Mouse (Mus musculus): ENCODE results near the gene Mrps22.
A peak's percentile ranks its signal among the peaks of the same experiment; 100 is the strongest.

Mrps22 gene

DNA sequence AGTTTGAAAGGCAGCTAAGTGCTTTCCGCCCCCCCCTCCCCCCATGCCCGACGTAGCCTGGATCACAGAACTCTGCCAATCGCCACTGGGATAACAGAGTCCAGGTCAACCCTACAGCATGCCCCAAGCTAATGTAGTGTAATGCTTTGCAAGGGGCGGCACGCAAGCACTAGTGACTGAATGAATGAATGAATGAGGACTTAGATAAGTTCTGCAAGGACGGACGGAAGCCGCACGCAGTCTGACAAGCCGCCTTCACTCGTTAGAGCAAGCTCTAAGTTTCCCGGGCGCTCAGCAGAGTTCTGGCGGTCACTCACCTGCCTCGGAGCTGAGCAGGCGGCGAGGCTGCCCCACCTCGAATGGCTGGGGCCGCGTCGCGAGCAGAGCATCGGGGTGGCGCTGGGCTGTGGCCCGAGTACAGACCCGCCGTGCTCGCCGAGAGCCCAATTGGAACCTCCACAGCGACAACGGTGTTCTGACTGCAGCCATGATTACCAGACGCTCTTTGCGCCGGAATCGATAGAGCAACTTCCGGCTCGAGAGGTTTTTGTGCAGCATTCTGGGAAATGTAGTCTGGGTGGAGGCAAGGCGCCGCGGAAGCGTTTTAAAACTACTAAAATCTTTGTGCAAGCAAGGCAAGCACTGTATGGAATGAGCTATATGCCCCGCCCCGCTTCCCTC is at the start of gene Mrps22:
Mrps22 (minus strand) TSS at position 505 of the 681 bp plus-strand sequence.
- peak; percentile 90 for DNase-seq (ENCODE audit: low read depth, low spot score)

DNA sequence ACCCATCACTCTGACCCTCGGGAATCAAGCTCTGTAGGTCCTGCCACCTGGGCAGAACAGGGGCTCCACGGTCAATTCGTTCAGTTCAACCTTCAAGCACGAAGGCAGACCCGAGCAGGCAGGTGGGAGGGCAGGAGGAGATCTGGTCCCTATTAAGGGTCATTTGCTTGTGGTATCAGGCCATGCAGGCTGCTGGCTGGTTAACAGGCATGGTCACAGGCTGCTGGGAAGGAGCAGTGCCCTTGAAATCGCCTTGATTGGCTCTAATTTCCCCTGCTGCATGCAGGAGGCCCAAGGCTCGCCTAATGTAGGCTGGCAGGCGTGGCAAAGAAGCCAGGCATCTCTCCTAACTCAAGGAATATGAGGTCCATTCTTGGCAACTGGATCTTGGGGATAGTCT is 49.1 kb upstream of the Mrps22 start:
- no peak for DNase-seq (ENCODE audit: low read depth, low spot score)

DNA sequence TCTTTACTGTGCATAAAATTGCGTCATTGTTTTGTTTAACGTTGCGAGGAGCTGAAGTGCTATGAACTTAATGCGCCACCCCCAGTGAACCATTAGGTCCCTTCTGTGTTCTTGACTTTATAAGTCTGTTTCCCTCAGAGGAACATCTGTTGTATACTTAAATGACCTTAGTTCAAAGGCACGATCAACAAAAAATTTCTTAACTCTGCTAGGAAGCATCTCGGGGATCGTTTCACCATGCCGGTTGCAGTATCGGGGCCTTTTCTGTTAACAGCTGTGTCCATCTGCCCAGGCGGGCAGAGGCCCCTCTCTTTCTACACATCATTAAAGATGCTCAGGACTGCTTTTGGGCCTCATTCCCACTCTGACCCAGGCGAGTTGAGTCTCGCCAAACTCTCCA is 46.0 kb upstream of the Mrps22 start:
- DNase-seq (ENCODE audit: low read depth, low spot score): no peak

DNA sequence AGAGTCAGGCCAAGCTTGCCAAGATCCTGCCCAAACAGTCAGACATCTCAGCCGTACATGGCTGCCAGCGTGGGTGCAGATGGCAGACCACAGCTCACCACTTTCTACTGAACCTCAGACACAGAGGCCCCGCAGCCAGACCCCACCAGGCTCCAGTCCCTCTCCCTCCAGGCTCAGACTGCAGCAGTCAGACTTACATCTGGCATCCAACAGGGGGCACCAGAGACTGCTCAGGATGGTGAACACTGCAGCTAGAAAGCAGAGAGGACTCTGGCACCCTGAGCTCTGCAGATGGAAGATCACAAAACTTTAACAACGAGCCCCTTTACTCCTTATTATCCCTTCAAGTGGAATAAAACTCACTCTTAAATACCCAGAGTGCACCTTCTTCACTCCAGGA is 44.3 kb upstream of the Mrps22 start:
- DNase-seq (ENCODE audit: low read depth, low spot score): peak; percentile 58

DNA sequence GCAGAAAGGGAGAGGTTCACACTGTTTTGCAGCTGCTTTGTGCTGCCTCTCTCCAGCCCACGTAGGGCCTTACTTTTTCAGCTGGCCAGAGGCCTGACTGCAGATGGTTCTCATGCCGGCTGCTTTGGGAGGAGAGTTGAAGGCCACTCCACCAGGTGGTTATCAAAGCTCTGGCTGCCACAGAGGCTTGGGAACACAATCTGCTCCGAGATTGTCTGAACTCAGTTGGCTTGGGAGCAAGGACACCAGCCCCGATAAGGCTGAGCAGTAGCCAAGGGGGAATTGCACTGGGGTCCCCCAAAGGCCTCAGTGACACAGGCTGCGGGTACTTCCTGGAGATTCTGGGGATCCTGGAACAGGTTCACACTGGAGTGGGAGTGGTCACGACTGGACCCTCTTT is 40.7 kb upstream of the Mrps22 start:
- DNase-seq (ENCODE audit: low read depth, low spot score): no peak

DNA sequence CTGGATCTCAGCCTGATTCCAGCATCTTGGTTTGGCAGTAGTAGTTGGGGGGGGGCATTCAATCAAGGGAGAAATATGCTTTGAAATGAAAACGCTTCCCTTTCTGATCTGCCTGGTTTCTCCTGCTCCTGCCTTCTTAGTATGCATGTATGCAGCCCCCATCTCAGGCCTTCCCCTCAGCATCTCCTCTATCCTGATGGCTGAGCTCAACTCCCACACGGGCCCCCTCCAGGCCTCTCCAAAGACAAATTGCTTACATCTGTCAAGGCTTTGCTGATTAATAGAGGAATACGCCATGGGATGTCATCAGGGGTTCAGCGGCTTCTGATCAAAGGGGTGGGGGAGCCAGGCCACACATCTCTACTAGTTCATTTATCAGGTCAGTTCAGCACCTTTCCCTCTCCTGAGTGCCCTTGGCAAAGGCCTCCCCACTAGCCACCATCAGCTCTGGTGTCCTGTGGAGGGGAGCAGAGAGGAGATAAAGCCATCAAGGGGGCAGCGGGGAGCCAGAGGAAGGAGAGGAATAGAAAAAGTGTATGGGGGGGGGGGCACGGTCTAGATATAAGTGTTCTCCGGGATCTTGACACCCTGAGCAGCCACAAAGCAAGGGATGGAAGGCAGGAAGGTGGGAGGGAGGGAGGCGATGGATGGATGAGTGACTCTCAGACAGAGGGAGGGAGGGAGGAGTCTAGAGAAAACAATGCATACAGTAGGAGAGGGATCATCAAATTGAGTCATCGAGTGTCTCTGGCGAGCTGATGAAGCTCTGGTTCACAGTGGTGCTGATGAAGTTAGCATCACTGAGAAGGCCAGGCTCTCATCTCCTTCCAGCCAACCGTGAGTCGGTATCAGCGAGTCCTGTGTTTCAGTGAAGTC is 32.1 kb upstream of the Mrps22 start:
- DNase-seq (ENCODE audit: low read depth, low spot score): no peak

DNA sequence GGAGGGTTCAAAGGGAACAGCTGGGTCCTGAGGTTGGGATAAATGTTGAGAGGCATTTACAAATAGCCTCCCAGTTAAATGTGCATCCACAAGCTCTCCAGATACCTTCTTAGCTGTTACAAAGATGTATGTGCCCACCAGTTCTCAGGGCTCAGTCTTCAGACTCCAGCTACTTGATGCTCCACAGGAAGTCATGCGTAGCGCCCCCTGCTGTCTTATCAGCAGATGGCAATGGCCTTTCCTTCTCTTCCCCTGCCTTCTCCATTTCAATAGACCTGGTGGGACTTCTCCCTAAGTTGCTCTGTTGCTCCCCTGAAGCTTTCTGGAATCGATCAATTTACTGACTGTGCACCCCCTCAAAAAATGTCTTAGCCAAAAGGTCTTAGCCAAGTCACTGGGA is 27.0 kb upstream of the Mrps22 start:
- DNase-seq (ENCODE audit: low read depth, low spot score): peak; percentile 43

DNA sequence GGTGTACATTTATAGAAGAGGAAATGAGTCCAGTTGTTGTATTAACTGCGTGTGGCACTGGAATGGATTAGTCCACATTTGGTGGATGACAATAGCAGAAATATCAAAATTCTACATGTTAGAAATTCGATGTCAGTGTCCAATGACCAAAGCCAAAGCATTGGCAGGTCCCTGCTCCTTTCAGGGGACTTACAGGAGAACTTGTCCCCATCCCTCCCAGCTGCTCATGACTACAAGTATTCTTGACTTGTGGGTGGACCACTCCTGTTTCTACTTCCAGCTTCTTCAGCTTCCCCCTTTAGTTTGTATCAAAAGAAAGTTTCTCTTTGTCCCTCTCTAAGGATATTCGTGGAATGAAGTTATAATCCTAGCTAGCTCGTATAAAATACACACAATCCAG is 3.4 kb upstream of the Mrps22 start:
- DNase-seq (ENCODE audit: low read depth, low spot score): no peak

DNA sequence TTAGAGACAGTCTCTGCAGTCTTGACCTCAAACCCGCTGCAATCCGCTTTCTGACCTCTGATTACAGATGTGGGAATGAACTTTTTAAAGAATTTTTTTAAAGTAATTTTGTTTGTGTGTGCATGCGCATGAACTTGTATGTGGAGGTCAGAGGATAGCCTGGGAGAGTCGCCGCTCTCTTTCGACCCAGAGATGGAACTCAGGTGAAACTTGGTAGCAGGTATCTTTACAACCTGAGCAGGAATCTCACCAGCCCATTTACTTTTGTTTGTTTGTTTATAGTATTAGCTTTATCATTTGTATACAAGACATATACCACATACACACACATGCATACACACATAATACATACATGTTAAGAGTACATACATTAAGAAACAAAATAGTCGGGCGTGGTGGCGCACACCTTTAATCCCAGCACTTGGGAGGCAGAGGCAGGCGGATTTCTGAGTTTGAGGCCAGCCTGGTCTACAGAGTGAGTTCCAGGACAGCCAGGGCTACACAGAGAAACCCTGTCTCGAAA is 438 bp upstream of the Mrps22 start:
- no peak for DNase-seq (ENCODE audit: low read depth, low spot score)

DNA sequence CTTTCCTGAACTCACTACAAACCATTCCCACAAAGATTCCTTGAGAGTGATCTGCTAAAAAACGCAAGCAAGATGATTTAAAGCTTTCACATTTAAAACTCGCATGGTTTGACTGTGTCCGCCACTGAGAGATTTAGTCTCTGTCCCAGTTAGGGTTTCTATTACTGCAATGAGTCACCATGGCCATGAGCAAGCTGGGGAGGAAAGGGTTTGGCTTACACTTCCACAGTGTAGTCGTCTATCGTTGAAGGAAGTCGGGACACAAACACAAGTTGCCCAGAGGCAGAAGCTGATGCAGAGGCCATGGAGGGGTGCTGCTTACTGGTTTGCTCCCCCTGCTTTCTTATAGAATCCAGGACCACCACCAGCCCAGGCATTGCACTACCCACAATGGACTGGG is 1.4 kb downstream of the Mrps22 start:
- DNase-seq (ENCODE audit: low read depth, low spot score): no peak

DNA sequence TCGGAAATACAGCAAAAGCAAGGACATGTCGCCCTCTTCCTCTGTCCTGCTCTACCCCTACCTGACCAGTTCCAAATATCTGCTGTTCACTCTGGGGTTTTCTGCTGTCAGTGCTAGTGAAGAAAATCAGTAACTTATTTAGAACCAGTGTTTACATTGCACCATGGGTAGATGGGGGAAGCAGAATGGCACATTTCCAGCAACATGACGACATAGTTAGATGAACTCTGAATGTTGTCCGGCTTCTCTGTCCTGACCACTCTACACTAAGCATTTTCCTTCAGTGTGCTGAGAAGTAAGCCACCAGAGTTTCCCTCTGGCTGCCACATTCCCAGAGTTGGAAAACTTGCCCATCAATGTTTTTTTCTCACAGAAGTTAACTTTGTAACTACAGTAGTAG is 17.6 kb downstream of the Mrps22 start:
- no peak for DNase-seq (ENCODE audit: low read depth, low spot score)

DNA sequence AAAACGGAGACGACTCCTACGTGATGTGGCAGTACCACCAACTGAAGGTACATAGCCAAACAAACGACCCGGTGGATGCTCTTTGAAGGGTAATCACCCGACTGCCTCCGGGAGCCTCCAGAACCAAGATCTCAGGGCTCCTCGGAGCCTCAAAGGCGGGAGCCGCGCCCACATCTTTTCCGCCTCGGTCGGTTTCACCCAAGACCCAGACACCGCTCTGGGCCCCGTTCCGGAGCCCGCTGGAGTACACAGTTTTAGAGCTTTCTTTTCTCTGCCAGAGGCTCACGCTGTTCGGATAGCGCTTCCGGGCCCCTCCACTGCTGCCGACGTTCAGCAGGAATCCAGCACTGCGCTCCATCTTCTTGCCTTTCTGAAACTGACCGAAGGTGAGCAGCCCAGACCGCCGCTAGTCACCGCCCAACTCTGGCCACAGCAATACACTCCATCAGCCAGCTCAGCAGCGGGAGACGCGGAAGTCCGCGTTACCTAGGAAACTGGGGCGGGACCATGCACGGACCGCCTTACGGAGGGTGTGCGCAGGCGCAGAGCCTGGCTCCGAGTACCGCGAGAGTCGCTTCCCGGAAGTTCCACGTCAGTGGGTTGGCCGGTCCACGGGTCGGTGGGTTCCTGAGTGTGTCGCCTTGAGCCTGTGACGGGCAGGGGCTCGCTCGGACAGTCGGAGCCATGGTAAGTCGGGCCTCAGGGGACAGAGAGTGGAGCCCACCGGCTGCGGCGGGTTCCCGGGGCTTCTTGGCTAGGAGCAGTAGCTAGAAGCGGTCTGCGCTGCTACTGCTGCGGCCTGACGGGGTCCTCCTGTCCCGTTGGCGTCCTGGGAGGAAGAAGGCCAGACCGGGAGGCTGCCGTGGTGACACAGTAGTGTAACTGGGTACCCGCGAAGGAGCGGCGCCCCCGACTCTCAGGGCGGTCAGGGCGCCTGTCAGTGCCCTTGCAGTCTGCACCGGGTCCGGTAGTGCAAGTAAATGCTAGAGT is 38.0 kb downstream of the Mrps22 start, which contains the start of gene Copb2:
Copb2 (plus strand) TSS at position 585 of the 990 bp plus-strand sequence.
- DNase-seq (ENCODE audit: low read depth, low spot score): peak; percentile 97

DNA sequence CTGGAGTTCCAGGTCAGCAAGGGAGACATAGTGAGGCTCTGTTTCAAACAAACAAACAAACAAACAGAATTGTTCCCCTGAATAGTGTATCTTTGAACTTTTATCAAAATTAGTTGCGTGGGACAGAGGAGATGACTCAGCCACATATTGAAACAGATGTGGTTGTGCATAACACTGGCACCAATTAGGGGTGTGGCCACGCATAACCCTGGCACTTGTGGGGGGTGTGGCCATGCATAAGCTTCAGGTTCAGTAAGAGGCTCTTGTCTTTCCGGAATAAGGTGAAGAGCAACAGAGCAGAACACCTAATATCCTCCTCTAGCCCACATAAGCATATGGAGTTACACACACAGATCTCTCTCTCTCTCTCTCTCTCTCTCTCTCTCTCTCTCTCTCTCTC is 57.4 kb downstream of the Mrps22 start:
- DNase-seq (ENCODE audit: low read depth, low spot score): peak; percentile 24
